Mouse (Mus musculus): ENCODE data around the gene Macrod2. TPM values are rescaled to one million over a fixed set of nuclear protein-coding genes. Genes with fewer than 3 reads are reported as not detected.

Macrod2 gene
- polyA plus RNA-seq, 1 experiment from 2014 or later = 75.4 TPM

DNA sequence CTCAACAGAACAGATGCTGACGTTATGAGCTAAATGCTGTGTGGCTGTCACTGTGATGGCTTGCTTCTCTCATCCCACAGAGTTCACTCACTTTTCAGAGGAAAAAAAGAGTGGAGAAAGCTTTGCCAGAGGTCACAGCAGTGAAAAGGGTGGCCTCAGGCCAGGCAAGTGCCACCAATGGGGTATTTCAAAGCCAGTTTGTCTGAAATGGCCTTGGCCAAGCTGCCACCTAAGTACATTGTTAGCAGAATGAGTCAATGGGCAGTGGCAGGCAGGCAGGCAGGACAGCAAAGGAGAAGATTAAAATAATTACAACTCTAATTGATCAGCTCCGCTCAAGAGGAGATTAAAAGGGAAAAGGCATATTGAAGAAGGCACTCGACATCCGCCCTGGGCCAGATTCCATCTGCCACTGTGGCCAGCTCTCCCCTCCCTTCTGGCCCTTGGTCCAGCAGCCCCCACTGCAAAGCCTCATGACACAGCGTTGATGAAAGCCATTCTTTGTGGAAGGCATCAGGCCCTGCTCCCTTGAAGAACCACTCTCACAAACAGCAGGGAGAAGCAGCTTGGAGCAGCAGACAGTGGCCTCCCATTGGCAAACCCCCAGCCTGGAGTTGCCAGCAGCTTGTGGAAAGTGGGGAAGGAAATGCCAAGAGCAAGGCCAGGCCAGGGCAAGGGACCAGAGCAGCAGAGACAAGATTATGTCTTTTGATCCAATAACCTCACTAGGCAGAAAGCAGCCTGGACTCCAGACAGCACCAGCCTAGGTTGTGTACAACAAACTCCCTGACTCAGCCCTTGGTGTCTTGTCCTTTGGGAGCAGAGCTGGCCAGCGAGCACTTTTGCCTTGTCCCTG, 2042.7 kb downstream of the Macrod2 start:
- Histone ChIP-seq H3K9ac (replicated peaks) (no peak overlapping the region), H3K27ac (peak overlapping the region; percentile 12; the same call in 1 of the 2 replicates), H3K4me2 (replicated peaks) (no peak overlapping the region), H3K9me3 (0 out of 2 replicates have a peak, but pooled peaks cover 3% of the 10 kb centered on the region), H3K4me3 (replicated peaks) (no peak overlapping the region), H3K36me3 (no peaks in the 10 kb centered on the region), H3K27me3 (no peaks in the 10 kb centered on the region), H3K4me1 (replicated peaks) (peaks cover 7% of the 10 kb centered on the region; the same call in 1 of the 2 replicates)
- peak; percentile 88 for ATAC-seq
- 47% methylated on average over 6 of the region's 6 CpGs for WGBS

Other genes starting within 250 kb of the Macrod2 start
- gene Gm17374, start 243.3 kb upstream of the Macrod2 start, polyA plus RNA-seq (2015; fragmentation: Nextera tagmentation; extraction: Ambion mirVana) = not detected in 2 replicates
- 21.5 and 23.4 TPM in 2 replicates for gene Esf1, start 224.7 kb upstream of the Macrod2 start, polyA plus RNA-seq (2015; fragmentation: Nextera tagmentation; extraction: Ambion mirVana)
- gene Ndufaf5, start 224.7 kb upstream of the Macrod2 start, polyA plus RNA-seq (2015; fragmentation: Nextera tagmentation; extraction: Ambion mirVana) = 39.5 and 41.5 TPM in 2 replicates
- gene Sel1l2, start 5.6 kb upstream of the Macrod2 start, polyA plus RNA-seq (2015; fragmentation: Nextera tagmentation; extraction: Ambion mirVana) = not detected in 2 replicates